Mouse (Mus musculus) heart, embryonic 13.5 days (tissue): ENCODE data around the gene Dtnb. TPM values are rescaled to one million over a fixed set of nuclear protein-coding genes. Genes with fewer than 3 reads are reported as not detected.

Experiments
- ATAC-seq: fragments of 200-750 bp; cut with Nextera tagmentation; 2 replicates; pipeline ENCODE4 v1.8.0; 2017; ENCODE audit warnings: moderate TSS enrichment; ENCODE audit not compliant: insufficient number of reproducible peaks, low FRiP score, low TSS enrichment; ENCODE audit errors: extremely low read depth
- H3K27ac ChIP-seq: fragments of 300-500 bp; sonication (generic); replicated peaks from 2 replicates; pipeline ENCODE4 v1.5.1; 2015; ENCODE audit warnings: moderate library complexity, mild to moderate bottlenecking, inconsistent platforms
- H3K27me3 ChIP-seq: fragments of 300-500 bp; sonication (generic); replicated peaks from 2 replicates; pipeline ENCODE4 v1.6.1; 2015; ENCODE audit warnings: mild to moderate bottlenecking, inconsistent platforms
- H3K36me3 ChIP-seq: fragments of 300-500 bp; sonication (generic); 2 replicates; pipeline ENCODE4 v1.6.1; 2015; ENCODE audit warnings: mild to moderate bottlenecking, inconsistent platforms
- H3K4me1 ChIP-seq: fragments of 300-500 bp; sonication (generic); 2 replicates; pipeline ENCODE4 v1.6.1; 2015; ENCODE audit warnings: inconsistent platforms
- H3K4me2 ChIP-seq: fragments of 300-500 bp; sonication (generic); 2 replicates; pipeline ENCODE4 v1.6.1; 2015; ENCODE audit warnings: inconsistent platforms, mild to moderate bottlenecking, moderate library complexity
- H3K4me3 ChIP-seq: fragments of 300-500 bp; sonication (generic); 2 replicates; pipeline ENCODE4 v1.5.1; 2015; ENCODE audit warnings: moderate library complexity, mild to moderate bottlenecking, inconsistent platforms
- H3K9ac ChIP-seq: fragments of 300-500 bp; sonication (generic); 2 replicates; pipeline ENCODE4 v1.6.1; 2015; ENCODE audit warnings: inconsistent platforms, mild to moderate bottlenecking, moderate library complexity
- H3K9me3 ChIP-seq: fragments of 300-500 bp; sonication (generic); 2 replicates; pipeline ENCODE4 v1.6.1; 2016; ENCODE audit warnings: inconsistent platforms
- WGBS: fragments of 180-500 bp; shearing (Covaris S2); methylation state at CpG from one replicate; pipeline ENCODE4 v1.1.7; 2015; ENCODE audit warnings: mixed read lengths; 5-methylcytosine and 5-hydroxymethylcytosine counted together
- polyA plus RNA-seq: library from polyadenylated mRNA; unstranded; fragments of >200 nt; fragmentation: Nextera tagmentation; extraction: Ambion mirVana; gene quantifications from 2 replicates; pipeline ENCODE4 v1.2.1, GENCODE M21; 2015

Dtnb gene
- polyA plus RNA-seq, 1 experiment from 2014 or later: 16.4 TPM

- ATAC-seq: no peak
- Histone ChIP-seq H3K4me1 (peaks cover 53% of the 10 kb centered on the region), H3K4me3 (no peak overlapping the region), H3K4me2 (no peak overlapping the region), H3K9me3 (no peaks in the 10 kb centered on the region), H3K27me3 (no peaks in the 10 kb centered on the region), H3K36me3 (no peaks in the 10 kb centered on the region), H3K9ac (no peak overlapping the region), H3K27ac (peak overlapping the region; percentile 96)
- WGBS: 45% methylated on average over 2 of the region's 2 CpGs
Measured at GRCm38 (mm10) chr12:3779639-3780038, 207.5 kb downstream of the Dtnb start.

- Histone ChIP-seq H3K4me2 (peak overlapping the region; percentile 52), H3K27ac (peak overlapping the region; percentile 96), H3K9me3 (no peaks in the 10 kb centered on the region), H3K4me3 (no peak overlapping the region), H3K4me1 (peaks cover 61% of the 10 kb centered on the region), H3K36me3 (no peaks in the 10 kb centered on the region), H3K9ac (peak overlapping the region; percentile 53), H3K27me3 (no peaks in the 10 kb centered on the region)
- ATAC-seq: no peak
- WGBS: 12% methylated on average over 8 of the region's 8 CpGs
Measured at GRCm38 (mm10) chr12:3780405-3780891, 208.3 kb downstream of the Dtnb start.

GRCm38 (mm10) chr12:3780931-3781471 lies 208.8 kb downstream of the Dtnb start:
- no peaks in the 10 kb centered on the region for H3K27me3 ChIP-seq
- no peak overlapping the region for H3K4me3 ChIP-seq
- H3K9me3 ChIP-seq: no peaks in the 10 kb centered on the region
- 21% methylated on average over 7 of the region's 7 CpGs for WGBS
- peak overlapping the region; percentile 52 for H3K4me2 ChIP-seq
- peaks cover 66% of the 10 kb centered on the region for H3K4me1 ChIP-seq
- H3K27ac ChIP-seq: peak overlapping the region; percentile 96
- no peaks in the 10 kb centered on the region for H3K36me3 ChIP-seq
- H3K9ac ChIP-seq: peak overlapping the region; percentile 53
- ATAC-seq: peak; percentile 39

- ATAC-seq: peak; percentile 75
- H3K36me3 ChIP-seq: no peaks in the 10 kb centered on the region
- H3K9ac ChIP-seq: peak overlapping the region; percentile 53
- H3K27ac ChIP-seq: peak overlapping the region; percentile 96
- H3K9me3 ChIP-seq: no peaks in the 10 kb centered on the region
- no peaks in the 10 kb centered on the region for H3K27me3 ChIP-seq
- 1% methylated on average over 8 of the region's 8 CpGs for WGBS
- no peak overlapping the region for H3K4me3 ChIP-seq
- H3K4me1 ChIP-seq: peaks cover 67% of the 10 kb centered on the region
- peak overlapping the region; percentile 52 for H3K4me2 ChIP-seq
Measured at GRCm38 (mm10) chr12:3781482-3781881, 209.3 kb downstream of the Dtnb start.

- Histone ChIP-seq H3K9ac (no peak overlapping the region), H3K27ac (no peak overlapping the region), H3K4me2 (no peak overlapping the region), H3K27me3 (no peaks in the 10 kb centered on the region), H3K4me1 (peaks cover 84% of the 10 kb centered on the region), H3K9me3 (no peaks in the 10 kb centered on the region), H3K36me3 (no peaks in the 10 kb centered on the region), H3K4me3 (no peak overlapping the region)
- WGBS: 56% methylated on average over 3 of the region's 3 CpGs
- no peak for ATAC-seq
Measured at GRCm38 (mm10) chr12:3783196-3783825, 211.1 kb downstream of the Dtnb start.

GRCm38 (mm10) chr12:3784258-3784657 lies 212.1 kb downstream of the Dtnb start:
- ATAC-seq: no peak
- Histone ChIP-seq H3K27ac (no peak overlapping the region), H3K4me2 (no peak overlapping the region), H3K9ac (no peak overlapping the region), H3K36me3 (no peaks in the 10 kb centered on the region), H3K4me1 (peaks cover 89% of the 10 kb centered on the region), H3K9me3 (no peaks in the 10 kb centered on the region), H3K4me3 (no peak overlapping the region), H3K27me3 (no peaks in the 10 kb centered on the region)
- WGBS: 69% methylated on average over 2 of the region's 2 CpGs

GRCm38 (mm10) chr12:3784729-3785128 lies 212.5 kb downstream of the Dtnb start:
- no peak for ATAC-seq
- H3K9ac ChIP-seq: 0 out of 2 replicates have a peak overlapping the region, but pooled peaks have one; percentile 33
- peaks cover 89% of the 10 kb centered on the region for H3K4me1 ChIP-seq

GRCm38 (mm10) chr12:3787041-3787440 lies 214.9 kb downstream of the Dtnb start:
- ATAC-seq: no peak
- Histone ChIP-seq H3K36me3 (no peaks in the 10 kb centered on the region), H3K4me1 (peaks cover 70% of the 10 kb centered on the region), H3K27me3 (no peaks in the 10 kb centered on the region), H3K4me2 (no peak overlapping the region), H3K9me3 (no peaks in the 10 kb centered on the region), H3K27ac (0 out of 2 replicates have a peak overlapping the region, but pooled peaks have one; percentile 65), H3K9ac (0 out of 2 replicates have a peak overlapping the region, but pooled peaks have one; percentile 3), H3K4me3 (no peak overlapping the region)
- WGBS: 33% methylated on average over 3 of the region's 3 CpGs

More at GRCm38 (mm10) chr12:3784729-3785128, 212.5 kb downstream of the Dtnb start:
- Histone ChIP-seq H3K4me2 (no peak overlapping the region), H3K27ac (no peak overlapping the region), H3K9me3 (no peaks in the 10 kb centered on the region), H3K27me3 (no peaks in the 10 kb centered on the region), H3K36me3 (no peaks in the 10 kb centered on the region), H3K4me3 (no peak overlapping the region)
- 46% methylated on average over 4 of the region's 4 CpGs for WGBS

- Histone ChIP-seq H3K9ac (no peak overlapping the region), H3K4me2 (no peak overlapping the region), H3K9me3 (no peaks in the 10 kb centered on the region), H3K4me3 (no peak overlapping the region), H3K36me3 (no peaks in the 10 kb centered on the region), H3K27ac (peak overlapping the region; percentile 65), H3K4me1 (peaks cover 67% of the 10 kb centered on the region), H3K27me3 (no peaks in the 10 kb centered on the region)
- no peak for ATAC-seq
- 13% methylated on average over 1 of the region's 1 CpGs for WGBS
Measured at GRCm38 (mm10) chr12:3787541-3787940, 215.4 kb downstream of the Dtnb start.

GRCm38 (mm10) chr12:3788421-3789051 lies 216.4 kb downstream of the Dtnb start:
- no peak overlapping the region for H3K4me2 ChIP-seq
- no peaks in the 10 kb centered on the region for H3K9me3 ChIP-seq
- H3K36me3 ChIP-seq: no peaks in the 10 kb centered on the region
- ATAC-seq: no peak
- H3K4me3 ChIP-seq: no peak overlapping the region
- H3K27me3 ChIP-seq: no peaks in the 10 kb centered on the region
- peak overlapping the region; percentile 65 for H3K27ac ChIP-seq
- H3K9ac ChIP-seq: no peak overlapping the region
- H3K4me1 ChIP-seq: peaks cover 57% of the 10 kb centered on the region
- WGBS: 49% methylated on average over 5 of the region's 5 CpGs

- WGBS: 67% methylated on average over 5 of the region's 5 CpGs
- H3K4me3 ChIP-seq: no peak overlapping the region
- ATAC-seq: no peak
Measured at GRCm38 (mm10) chr12:3789626-3790185, 217.5 kb downstream of the Dtnb start.

More at GRCm38 (mm10) chr12:3789626-3790185, 217.5 kb downstream of the Dtnb start:
- Histone ChIP-seq H3K36me3 (no peaks in the 10 kb centered on the region), H3K27ac (no peak overlapping the region), H3K9me3 (no peaks in the 10 kb centered on the region), H3K27me3 (no peaks in the 10 kb centered on the region), H3K4me2 (no peak overlapping the region), H3K9ac (no peak overlapping the region), H3K4me1 (peaks cover 49% of the 10 kb centered on the region)
